ENCODE assay signal across 8 mouse cellular contexts in the genomic region with DNA sequence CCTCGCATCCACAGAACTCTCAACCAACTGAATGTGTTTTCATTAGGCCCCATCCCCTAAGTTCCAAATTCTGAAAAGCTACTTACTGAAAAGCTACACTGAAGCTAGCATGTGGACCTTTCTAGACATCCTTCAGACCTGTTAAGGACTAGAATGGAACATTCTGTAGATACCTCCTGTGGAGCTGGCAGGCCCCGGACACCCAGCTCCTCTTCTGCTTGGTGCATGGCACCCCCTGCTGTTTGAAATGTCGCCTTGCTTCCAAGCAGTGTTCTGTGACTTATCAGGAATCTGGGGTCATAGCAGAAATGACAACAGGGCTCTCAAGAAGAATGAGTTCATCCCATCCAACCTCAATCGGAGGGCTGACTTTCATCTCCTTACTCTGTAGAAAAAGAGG. TPM values are rescaled to one million over a fixed set of nuclear protein-coding genes. Genes with fewer than 3 reads are reported as not detected.
A peak's percentile ranks its signal among the peaks of the same experiment; 100 is the strongest.
DNase-seq lines count a peak whose midpoint lies in the region; ATAC-seq lines count a peak whose summit lies in the region.

No protein-coding gene starts in this region.

- no peak overlapping the region for H3K9ac ChIP-seq in hindbrain, embryonic 16.5 days (ENCODE audit: low read depth, low read length)
- no peak overlapping the region for H3K9ac ChIP-seq in hindbrain, embryonic 13.5 days

- no peaks in the 10 kb centered on the region for H3K27me3 ChIP-seq in hindbrain, embryonic 16.5 days (replicated peaks; ENCODE audit: control insufficient read depth, insufficient read depth, low read length)
- H3K27me3 ChIP-seq in hindbrain, embryonic 13.5 days: no peaks in the 10 kb centered on the region

- peak; percentile 55; the same call in 1 of the 2 replicates for ATAC-seq in hindbrain, embryonic 16.5 days
- ATAC-seq in hindbrain, embryonic 13.5 days (ENCODE audit: low FRiP score): no peak
- peak; percentile 61 for ATAC-seq in erythroid progenitor cell, adult 5-6 weeks (replicated peaks; ENCODE audit: low FRiP score, poor library complexity, severe bottlenecking)

- peaks cover 6% of the 10 kb centered on the region; the same call in 1 of the 2 replicates for H3K4me1 ChIP-seq in hindbrain, embryonic 16.5 days (ENCODE audit: control insufficient read depth, insufficient read depth, low read depth, low read length)
- peaks cover 18% of the 10 kb centered on the region for H3K4me1 ChIP-seq in hindbrain, embryonic 13.5 days (replicated peaks)

- H3K4me2 ChIP-seq in hindbrain, embryonic 16.5 days (ENCODE audit: low read length): no peak overlapping the region
- H3K4me2 ChIP-seq in hindbrain, embryonic 13.5 days: no peak overlapping the region

- no peaks in the 10 kb centered on the region for H3K9me3 ChIP-seq in hindbrain, embryonic 16.5 days (ENCODE audit: control insufficient read depth, low read length)
- no peaks in the 10 kb centered on the region for H3K9me3 ChIP-seq in hindbrain, embryonic 13.5 days

- no peak overlapping the region for H3K4me3 ChIP-seq in hindbrain, embryonic 16.5 days (ENCODE audit: low read length)
- no peak overlapping the region for H3K4me3 ChIP-seq in hindbrain, embryonic 13.5 days

- H3K36me3 ChIP-seq in hindbrain, embryonic 16.5 days (ENCODE audit: control insufficient read depth, insufficient read depth, low read length): peaks cover 3% of the 10 kb centered on the region
- peaks cover 46% of the 10 kb centered on the region for H3K36me3 ChIP-seq in hindbrain, embryonic 13.5 days

- DNase-seq in CD4-positive helper T cell, adult 2 months (ENCODE audit: low read depth, low spot score): peak; percentile 46
- DNase-seq in adrenal gland, postnatal 36 days: peak; percentile 73 to 78
- DNase-seq in kidney, postnatal 25 days: peak; percentile 55 to 56
- DNase-seq in lung, postnatal 4 days: peak; percentile 61 to 72
- DNase-seq in thymus, postnatal 36 days: peak; percentile 41

- H3K27ac ChIP-seq in hindbrain, embryonic 16.5 days (ENCODE audit: low read depth, low read length): no peak overlapping the region
- H3K27ac ChIP-seq in hindbrain, embryonic 13.5 days: no peak overlapping the region

- 77% methylated on average over 4 of the region's 4 CpGs for WGBS in hindbrain, embryonic 16.5 days
- 84% methylated on average over 4 of the region's 4 CpGs for WGBS in hindbrain, embryonic 13.5 days

RNA-seq across cellular contexts. Expression of a gene that starts 47.5 kb away (rescaled TPM):
- 12.3 and 24.2 TPM in 2 replicates for polyA plus RNA-seq in hindbrain, embryonic 16.5 days (2015; fragmentation: Nextera tagmentation; extraction: Ambion mirVana)
- 23.1 and 24.1 TPM in 2 replicates for polyA plus RNA-seq in hindbrain, embryonic 13.5 days (2015; fragmentation: Nextera tagmentation; extraction: Ambion mirVana)
- 10 to 100 TPM; 32.5 to 39.5 TPM for total RNA-seq in adrenal gland, postnatal 36 days (2021)
- total RNA-seq in erythroid progenitor cell, adult 5-6 weeks (2015; ENCODE audit: low replicate concordance): 22.0 and 24.7 TPM in 2 replicates
- total RNA-seq in erythroid progenitor cell, adult 5-6 weeks (2017; ENCODE audit: low replicate concordance): 15.7 and 21.9 TPM in 2 replicates
